Mouse (Mus musculus) hindbrain, embryonic 11.5 days (tissue): ENCODE measurements at regions not wholly inside any gene's neighbourhood (a gene's known extent, or its start where the extent isn't known, plus 50 kb on each side); places are given as distances from the start of the nearest gene placed in this dataset.

Experiments used
- ATAC-seq: fragments of 200-750 bp; cut with Nextera tagmentation; 2 replicates; pipeline ENCODE4 v1.8.0; 2017; ENCODE audit warnings: mild to moderate bottlenecking, moderate TSS enrichment, moderate library complexity; ENCODE audit not compliant: low FRiP score
- DNase-seq: peaks from one replicate; pipeline ENCODE4 v3.0.0-alpha.2; 2015; ENCODE audit warnings: low spot score
- H3K27ac ChIP-seq: fragments of 300-500 bp; sonication (generic); 2 replicates; pipeline ENCODE4 v1.5.1; 2014; ENCODE audit warnings: mild to moderate bottlenecking, low read depth, low read length
- H3K27me3 ChIP-seq: fragments of 300-500 bp; sonication (generic); 2 replicates; pipeline ENCODE4 v1.6.1; 2014; ENCODE audit warnings: mild to moderate bottlenecking, low read length, moderate library complexity, mixed read lengths; ENCODE audit not compliant: control insufficient read depth, insufficient read depth
- H3K36me3 ChIP-seq: fragments of 300-500 bp; sonication (generic); 2 replicates; pipeline ENCODE4 v1.6.1; 2014; ENCODE audit warnings: mild to moderate bottlenecking, low read length, moderate library complexity, mixed read lengths; ENCODE audit not compliant: control insufficient read depth, insufficient read depth
- H3K4me1 ChIP-seq: fragments of 300-500 bp; sonication (generic); replicated peaks from 2 replicates; pipeline ENCODE4 v1.6.1; 2014; ENCODE audit warnings: low read length, mixed read lengths; ENCODE audit not compliant: control insufficient read depth, insufficient read depth
- H3K4me2 ChIP-seq: fragments of 300-500 bp; sonication (generic); replicated peaks from 2 replicates; pipeline ENCODE4 v1.6.1; 2014; ENCODE audit warnings: mild to moderate bottlenecking, low read depth, low read length
- H3K4me3 ChIP-seq: fragments of 300-500 bp; sonication (generic); 2 replicates; pipeline ENCODE4 v1.5.1; 2014; ENCODE audit warnings: low read depth, low read length
- H3K9ac ChIP-seq: fragments of 300-500 bp; sonication (generic); 2 replicates; pipeline ENCODE4 v1.6.1; 2014; ENCODE audit warnings: low read depth, low read length
- H3K9me3 ChIP-seq: fragments of 300-500 bp; sonication (generic); 2 replicates; pipeline ENCODE4 v1.6.1; 2016; ENCODE audit warnings: low read length; ENCODE audit not compliant: control insufficient read depth
- WGBS: fragments of 180-500 bp; shearing (Covaris S2); extraction: QIAGEN DNeasy Blood & Tissue Kit; methylation state at CpG from one replicate; pipeline ENCODE4 v1.1.7; 2014; 5-methylcytosine and 5-hydroxymethylcytosine counted together

DNA sequence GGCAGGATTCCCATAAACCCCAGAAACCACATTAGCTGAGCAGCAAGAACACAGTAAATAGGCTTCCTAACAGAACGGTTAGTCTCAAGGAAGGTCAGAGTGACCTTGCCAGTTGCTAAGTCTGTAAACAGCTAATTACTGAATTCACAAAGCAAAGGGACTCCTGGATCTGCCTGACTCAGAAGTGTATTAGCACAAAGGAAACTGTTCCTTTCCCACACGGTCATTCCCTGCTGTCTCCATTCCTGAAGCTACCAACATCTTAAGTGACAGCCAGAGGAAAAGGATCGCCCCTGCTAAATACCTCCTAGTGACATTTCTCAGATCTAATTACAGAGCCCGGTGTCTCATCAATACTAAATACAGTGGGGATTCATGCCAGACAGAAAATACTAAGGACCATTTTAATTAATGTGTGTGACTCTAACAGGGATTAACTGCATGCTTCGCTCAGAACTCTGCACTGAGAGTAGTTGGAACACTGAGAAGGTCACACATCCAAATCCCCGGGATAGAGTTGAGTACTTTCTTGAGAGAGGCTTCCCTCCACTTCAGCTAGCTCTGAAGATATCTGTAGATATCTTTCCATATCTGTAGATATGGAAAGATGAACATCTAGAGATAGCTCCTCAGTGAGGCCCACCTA is 663.3 kb downstream of the Fgf12 start:
- Histone ChIP-seq H3K27me3 (no peaks in the 10 kb centered on the region), H3K36me3 (no peaks in the 10 kb centered on the region), H3K27ac (no peak overlapping the region), H3K4me1 (no peaks in the 10 kb centered on the region), H3K4me2 (no peak overlapping the region), H3K4me3 (no peak overlapping the region), H3K9me3 (no peaks in the 10 kb centered on the region), H3K9ac (no peak overlapping the region)
- 67% methylated on average over 6 of the region's 6 CpGs for WGBS
- no peak for ATAC-seq
- DNase-seq: no peak

DNA sequence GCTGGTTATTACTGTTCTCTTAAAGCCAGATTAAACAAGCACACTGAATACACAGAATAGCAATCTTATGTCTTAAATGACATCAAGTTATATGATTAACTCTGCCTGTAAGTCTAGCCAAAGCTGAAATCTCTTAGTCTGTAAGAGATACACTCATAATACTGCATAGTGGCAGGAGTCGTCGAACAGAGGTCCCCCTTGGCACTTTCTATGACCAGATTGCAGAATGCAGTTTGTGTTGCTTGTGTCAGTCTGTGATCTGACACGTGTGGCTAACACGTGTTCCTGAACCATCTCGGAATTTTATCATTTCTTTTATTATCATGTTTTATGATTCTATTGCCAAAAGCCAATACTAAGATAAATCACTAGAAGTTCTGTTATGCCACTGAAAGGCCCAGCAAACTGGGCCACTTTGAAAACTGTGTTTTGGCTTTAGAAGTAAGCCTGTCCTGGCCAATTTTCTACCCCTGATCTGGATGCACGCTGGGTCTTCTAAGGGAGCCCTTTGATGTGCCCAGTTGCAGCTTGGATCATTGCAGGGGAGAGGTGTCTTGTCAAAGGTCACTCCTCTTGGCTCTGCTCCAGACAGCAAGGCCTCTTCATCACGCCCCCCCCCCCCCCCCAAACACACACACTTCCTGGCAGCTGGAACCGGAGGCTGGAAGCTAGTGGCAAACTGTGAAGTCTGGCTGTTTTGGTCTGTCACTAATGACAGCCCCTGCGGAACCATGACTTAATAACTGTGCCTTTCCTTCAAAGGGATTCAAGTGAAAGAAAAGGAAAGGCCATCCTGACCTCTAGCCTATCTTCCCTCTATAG is 648.4 kb downstream of the Fgf12 start:
- Histone ChIP-seq H3K4me1 (no peaks in the 10 kb centered on the region), H3K4me3 (no peak overlapping the region), H3K9ac (no peak overlapping the region), H3K4me2 (no peak overlapping the region), H3K36me3 (no peaks in the 10 kb centered on the region), H3K27ac (no peak overlapping the region), H3K9me3 (no peaks in the 10 kb centered on the region), H3K27me3 (no peaks in the 10 kb centered on the region)
- ATAC-seq (peak; percentile 54; the same call in 1 of the 2 replicates), DNase-seq (peak; percentile 21)
- WGBS: 43% methylated on average over 9 of the region's 9 CpGs

DNA sequence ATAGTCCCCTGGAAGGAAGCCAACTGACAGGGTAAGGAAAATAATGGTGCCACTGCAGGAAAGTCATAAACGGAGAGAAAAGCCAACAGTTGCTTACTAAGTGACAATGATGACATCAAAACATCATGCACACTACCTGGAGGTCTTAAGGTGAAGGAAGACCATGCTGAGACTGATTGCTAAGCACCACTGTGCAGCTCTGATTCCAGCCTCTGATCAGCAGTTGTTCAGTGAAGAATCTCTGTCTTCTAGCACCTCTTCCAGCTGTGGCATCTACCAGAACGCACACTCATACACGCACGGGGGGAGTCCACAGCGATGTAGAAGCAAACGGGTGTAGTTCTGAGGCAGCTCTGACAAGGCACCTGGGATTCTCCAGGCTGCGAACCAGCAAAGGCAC is 647.8 kb downstream of the Fgf12 start:
- 44% methylated on average over 7 of the region's 7 CpGs for WGBS
- H3K4me2 ChIP-seq: no peak overlapping the region
- no peak overlapping the region for H3K27ac ChIP-seq
- H3K9ac ChIP-seq: no peak overlapping the region
- DNase-seq: peak; percentile 10
- H3K36me3 ChIP-seq: no peaks in the 10 kb centered on the region
- H3K4me3 ChIP-seq: no peak overlapping the region
- no peaks in the 10 kb centered on the region for H3K4me1 ChIP-seq
- H3K27me3 ChIP-seq: no peaks in the 10 kb centered on the region
- ATAC-seq: 0 out of 2 replicates have a peak, but pooled peaks have one; percentile 20
- H3K9me3 ChIP-seq: no peaks in the 10 kb centered on the region

- WGBS: 58% methylated on average over 7 of the region's 7 CpGs
- no peak for DNase-seq
- ATAC-seq: no peak
- Histone ChIP-seq H3K4me1 (no peaks in the 10 kb centered on the region), H3K9ac (no peak overlapping the region), H3K4me2 (no peak overlapping the region), H3K36me3 (no peaks in the 10 kb centered on the region), H3K27ac (no peak overlapping the region), H3K9me3 (no peaks in the 10 kb centered on the region), H3K4me3 (no peak overlapping the region), H3K27me3 (no peaks in the 10 kb centered on the region)
These were observed 647.0 kb downstream of the Fgf12 start for GRCm38 (mm10) chr16:28105866-28106265.

DNA sequence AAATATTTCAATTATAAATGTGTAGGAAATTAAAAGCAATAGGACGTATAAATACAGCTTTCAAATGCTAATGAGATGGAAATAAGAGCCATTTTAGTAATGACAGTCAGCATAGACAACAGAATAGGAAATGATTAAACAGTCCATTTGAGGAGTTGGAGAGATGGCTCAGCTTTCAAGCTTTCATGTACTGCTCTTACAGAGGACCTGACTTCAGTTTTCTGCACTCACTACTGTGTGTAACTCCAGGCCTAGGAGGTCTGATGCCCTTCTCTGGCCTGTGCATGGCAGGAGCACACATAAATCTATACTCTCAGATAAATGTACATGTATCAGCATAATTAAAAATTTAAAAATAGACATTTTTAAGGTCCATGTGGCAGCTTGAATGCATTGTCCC is 643.1 kb downstream of the Fgf12 start:
- Histone ChIP-seq H3K27ac (no peak overlapping the region), H3K4me2 (no peak overlapping the region), H3K4me1 (no peaks in the 10 kb centered on the region), H3K9ac (no peak overlapping the region), H3K36me3 (no peaks in the 10 kb centered on the region), H3K9me3 (no peaks in the 10 kb centered on the region), H3K27me3 (no peaks in the 10 kb centered on the region), H3K4me3 (no peak overlapping the region)
- DNase-seq (no peak), ATAC-seq (no peak)
- WGBS: 60% methylated on average over 1 of the region's 1 CpGs
